Mouse (Mus musculus) skeletal muscle tissue, adult 2 months (tissue): ENCODE results near the gene Tspan33.
A peak's percentile ranks its signal among the peaks of the same experiment; 100 is the strongest.
"Not testable (repeated sequence)": the region's sequence is repeated elsewhere in the genome, so short reads cannot be mapped to it uniquely, and the experiment has no call there.

Experiments used
- DNase-seq: peaks from one replicate; pipeline ENCODE4 v3.0.0-alpha.2; 2012; ENCODE audit warnings: low read depth, low spot score

The Tspan33 gene

GRCm38 (mm10) chr6:29753336-29753735, 59.3 kb downstream of the Tspan33 start:
- no peak for DNase-seq

DNA sequence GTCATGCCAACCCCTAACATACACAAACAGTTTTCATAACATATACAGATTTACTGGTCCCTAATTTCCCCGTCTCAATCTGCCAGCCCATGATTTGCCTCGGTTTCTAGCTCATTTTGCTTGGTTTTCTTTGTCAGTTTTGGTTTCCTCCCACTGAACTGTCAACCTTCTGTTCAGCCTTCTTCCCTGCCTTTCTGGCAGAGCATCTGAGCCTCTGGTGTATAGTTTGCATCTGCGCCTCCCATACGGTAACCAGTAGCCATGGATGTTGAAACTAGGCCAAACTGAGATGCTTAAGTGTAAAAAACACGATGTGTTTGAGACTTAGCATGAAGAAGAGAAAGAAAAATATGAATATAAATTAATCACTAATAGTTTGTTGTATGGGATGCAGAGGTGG, 62.0 kb downstream of the Tspan33 start:
- DNase-seq: no peak

- no peak for DNase-seq
Measured at GRCm38 (mm10) chr6:29756476-29756875, 62.5 kb downstream of the Tspan33 start.

GRCm38 (mm10) chr6:29758417-29758816, 64.4 kb downstream of the Tspan33 start:
- peak; percentile 64 for DNase-seq

DNA sequence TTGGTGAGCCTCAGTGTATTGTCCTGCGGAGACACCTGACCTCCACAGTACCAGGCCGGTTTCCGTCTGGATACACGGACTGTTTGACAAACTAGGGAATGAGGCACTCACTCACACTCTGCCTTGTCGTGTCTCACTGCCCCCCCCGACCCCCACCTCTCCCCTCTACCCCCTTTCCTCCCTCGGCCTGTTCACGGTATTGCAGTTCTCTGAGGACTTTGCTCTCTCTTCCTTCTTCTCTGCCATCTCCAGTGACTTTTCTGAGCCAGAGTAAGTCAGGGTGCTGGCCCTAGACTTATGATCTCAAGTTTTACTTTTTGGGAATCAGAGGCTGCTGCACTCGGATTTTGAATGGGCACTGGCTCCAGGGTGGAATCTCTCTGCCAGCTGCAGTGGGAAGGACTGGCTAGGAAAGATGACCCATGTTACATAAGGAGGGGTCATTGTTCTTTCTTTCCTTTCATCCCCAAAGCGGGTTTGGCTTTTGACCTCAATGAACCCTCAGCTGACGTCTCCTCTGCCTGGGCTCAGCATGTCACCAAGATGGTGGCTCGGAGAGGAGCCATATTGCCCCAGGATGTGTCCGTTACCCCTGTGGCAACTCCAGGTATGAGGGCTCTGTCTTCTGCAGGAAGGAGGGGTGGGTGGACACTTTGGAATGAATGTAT, 65.1 kb downstream of the Tspan33 start:
- DNase-seq: no peak

- not testable (repeated sequence) for DNase-seq
Measured at GRCm38 (mm10) chr6:29760397-29760796, 66.4 kb downstream of the Tspan33 start.

- DNase-seq: no peak
Measured at GRCm38 (mm10) chr6:29761282-29761681, 67.3 kb downstream of the Tspan33 start.

GRCm38 (mm10) chr6:29762524-29762923, 68.5 kb downstream of the Tspan33 start:
- no peak for DNase-seq

DNA sequence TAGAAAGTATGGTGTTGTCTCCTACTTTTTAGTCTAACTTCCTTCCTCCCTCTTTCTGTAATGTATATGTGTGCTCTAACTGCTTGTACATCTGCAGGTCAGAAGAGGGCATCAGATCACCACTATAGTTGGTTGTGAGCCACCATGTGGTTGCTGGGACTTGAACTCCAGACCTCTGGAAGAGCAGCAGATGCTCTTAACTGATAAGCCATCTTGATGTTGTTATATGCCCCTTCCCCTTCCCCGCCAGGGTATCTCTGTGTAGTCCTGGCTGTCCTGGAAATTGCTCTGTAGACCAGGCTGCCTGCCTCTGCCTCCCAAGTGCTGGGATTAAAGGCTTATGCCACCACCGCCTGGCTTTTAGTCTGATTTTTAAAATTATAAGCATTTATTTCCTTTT, 72.9 kb downstream of the Tspan33 start:
- DNase-seq: no peak
